Mouse (Mus musculus) liver, embryonic 12.5 days (tissue): ENCODE results near the gene Gjb2. TPM values are rescaled to one million over a fixed set of nuclear protein-coding genes. Genes with fewer than 3 reads are reported as not detected.

Source experiments
- ATAC-seq: fragments of 200-750 bp; cut with Nextera tagmentation; 2 replicates; pipeline ENCODE4 v1.8.0; 2017; ENCODE audit warnings: moderate number of reproducible peaks, mild to moderate bottlenecking, moderate library complexity
- H3K27ac ChIP-seq: fragments of 300-500 bp; sonication (generic); 2 replicates; pipeline ENCODE4 v1.5.1; 2016; ENCODE audit warnings: mild to moderate bottlenecking
- H3K27me3 ChIP-seq: fragments of 300-500 bp; sonication (generic); replicated peaks from 2 replicates; pipeline ENCODE4 v1.6.1; 2016; ENCODE audit warnings: mild to moderate bottlenecking, moderate library complexity
- H3K36me3 ChIP-seq: fragments of 300-500 bp; sonication (generic); 2 replicates; pipeline ENCODE4 v1.6.1; 2016; ENCODE audit warnings: mild to moderate bottlenecking, moderate library complexity
- H3K4me1 ChIP-seq: fragments of 300-500 bp; sonication (generic); 2 replicates; pipeline ENCODE4 v1.6.1; 2016
- H3K4me2 ChIP-seq: fragments of 300-500 bp; sonication (generic); 2 replicates; pipeline ENCODE4 v1.6.1; 2016; ENCODE audit warnings: mild to moderate bottlenecking, moderate library complexity
- H3K4me3 ChIP-seq: fragments of 300-500 bp; sonication (generic); 2 replicates; pipeline ENCODE4 v1.5.1; 2016; ENCODE audit warnings: mild to moderate bottlenecking, moderate library complexity
- H3K9ac ChIP-seq: fragments of 300-500 bp; sonication (generic); 2 replicates; pipeline ENCODE4 v1.6.1; 2016; ENCODE audit warnings: mild to moderate bottlenecking, moderate library complexity
- H3K9me3 ChIP-seq: fragments of 300-500 bp; sonication (generic); replicated peaks from 2 replicates; pipeline ENCODE4 v1.6.1; 2016; ENCODE audit warnings: mild to moderate bottlenecking, moderate library complexity
- WGBS: fragments of 180-500 bp; shearing (Covaris S2); methylation state at CpG from one replicate; pipeline ENCODE4 v1.1.7; 2016; ENCODE audit not compliant: insufficient replicate concordance; 5-methylcytosine and 5-hydroxymethylcytosine counted together
- polyA plus RNA-seq: library from polyadenylated mRNA; unstranded; fragments of >200 nt; fragmentation: Nextera tagmentation; extraction: Ambion mirVana; gene quantifications from 2 replicates; pipeline ENCODE4 v1.2.1, GENCODE M21; 2016

Gjb2 gene
- 2.0 and 3.5 TPM in 2 replicates for polyA plus RNA-seq

GRCm38 (mm10) chr14:57104106-57105023, at the start of gene Gjb2:
Gene Gjb2, minus strand, starts transcription at chr14:57104702.
- ATAC-seq, result peak; percentile 70
- WGBS, result under 1% methylated on average over 96 of the region's 101 CpGs
- peaks cover 19% of the 10 kb centered on the region; the same call in 1 of the 2 replicates for H3K4me1 ChIP-seq
- H3K9ac ChIP-seq, result peak within 1 kb of the TSS; percentile 15; the same call in 1 of the 2 replicates
- no peak within 1 kb of the TSS for H3K27ac ChIP-seq
- peak within 1 kb of the TSS; percentile 58 for H3K4me3 ChIP-seq
- H3K9me3 ChIP-seq, result no peaks in the 10 kb centered on the region
- H3K27me3 ChIP-seq, result peaks cover 76% of the 10 kb centered on the region
- peak within 1 kb of the TSS; percentile 75 for H3K4me2 ChIP-seq
- no peaks in the 10 kb centered on the region for H3K36me3 ChIP-seq

GRCm38 (mm10) chr14:57145741-57146140, 41.2 kb upstream of the Gjb2 start:
- no peak overlapping the region for H3K27ac ChIP-seq
- H3K9ac ChIP-seq, result no peak overlapping the region
- H3K4me2 ChIP-seq, result no peak overlapping the region
- no peaks in the 10 kb centered on the region for H3K4me1 ChIP-seq
- no peak overlapping the region for H3K4me3 ChIP-seq
- no peaks in the 10 kb centered on the region for H3K9me3 ChIP-seq
- H3K27me3 ChIP-seq, result peaks cover 3% of the 10 kb centered on the region; the same call in 1 of the 2 replicates
- ATAC-seq, result no peak
- H3K36me3 ChIP-seq, result no peaks in the 10 kb centered on the region
- 41% methylated on average over 4 of the region's 4 CpGs for WGBS

- WGBS, result 75% methylated on average over 8 of the region's 8 CpGs
- H3K4me1 ChIP-seq, result no peaks in the 10 kb centered on the region; the same call in 1 of the 2 replicates
- no peak overlapping the region for H3K9ac ChIP-seq
- no peak for ATAC-seq
- no peak overlapping the region for H3K27ac ChIP-seq
- no peak overlapping the region for H3K4me3 ChIP-seq
- H3K36me3 ChIP-seq, result no peaks in the 10 kb centered on the region
- H3K27me3 ChIP-seq, result peaks cover 73% of the 10 kb centered on the region
- no peak overlapping the region for H3K4me2 ChIP-seq
- no peaks in the 10 kb centered on the region for H3K9me3 ChIP-seq
Observed at GRCm38 (mm10) chr14:57135265-57135664, 30.8 kb upstream of the Gjb2 start.

GRCm38 (mm10) chr14:57133161-57133661, 28.7 kb upstream of the Gjb2 start, which contains the start of gene Gjb6:
Gene Gjb6, minus strand, starts transcription at chr14:57133611.
- Histone ChIP-seq H3K9me3 (no peaks in the 10 kb centered on the region), H3K4me2 (peak within 1 kb of the TSS; percentile 50), H3K27me3 (peaks cover 79% of the 10 kb centered on the region), H3K27ac (no peak within 1 kb of the TSS), H3K36me3 (no peaks in the 10 kb centered on the region), H3K4me1 (no peaks in the 10 kb centered on the region; the same call in 1 of the 2 replicates), H3K9ac (no peak within 1 kb of the TSS), H3K4me3 (peak within 1 kb of the TSS; percentile 13; the same call in 1 of the 2 replicates)
- ATAC-seq, result peak; percentile 5; the same call in 1 of the 2 replicates
- WGBS, result 6% methylated on average over 32 of the region's 33 CpGs

GRCm38 (mm10) chr14:57127383-57127782, 22.9 kb upstream of the Gjb2 start:
- WGBS, result 60% methylated on average over 4 of the region's 4 CpGs
- H3K4me1 ChIP-seq, result no peaks in the 10 kb centered on the region
- H3K36me3 ChIP-seq, result no peaks in the 10 kb centered on the region
- ATAC-seq, result no peak
- no peaks in the 10 kb centered on the region for H3K9me3 ChIP-seq
- no peak overlapping the region for H3K4me2 ChIP-seq
- H3K27me3 ChIP-seq, result peaks cover 25% of the 10 kb centered on the region
- no peak overlapping the region for H3K9ac ChIP-seq
- no peak overlapping the region for H3K27ac ChIP-seq
- H3K4me3 ChIP-seq, result no peak overlapping the region

GRCm38 (mm10) chr14:57122295-57122694, 17.8 kb upstream of the Gjb2 start:
- no peak for ATAC-seq
- Histone ChIP-seq H3K9me3 (no peaks in the 10 kb centered on the region), H3K36me3 (no peaks in the 10 kb centered on the region), H3K27me3 (peaks cover 10% of the 10 kb centered on the region; the same call in 1 of the 2 replicates), H3K4me3 (no peak overlapping the region), H3K4me2 (no peak overlapping the region), H3K27ac (no peak overlapping the region), H3K4me1 (no peaks in the 10 kb centered on the region), H3K9ac (no peak overlapping the region)
- 67% methylated on average over 7 of the region's 7 CpGs for WGBS

- no peak within 1 kb of the TSS for H3K4me2 ChIP-seq
- ATAC-seq, result no peak
- peaks cover 47% of the 10 kb centered on the region for H3K27me3 ChIP-seq
Observed at GRCm38 (mm10) chr14:57115823-57116544, 11.5 kb upstream of the Gjb2 start, which contains the start of gene Gm4491. Gene Gm4491, minus strand, starts transcription at chr14:57115883.

GRCm38 (mm10) chr14:57109194-57109593, 4.7 kb upstream of the Gjb2 start:
- H3K27ac ChIP-seq, result no peak overlapping the region
- no peak overlapping the region for H3K4me3 ChIP-seq
- no peaks in the 10 kb centered on the region for H3K36me3 ChIP-seq
- H3K4me1 ChIP-seq, result peaks cover 8% of the 10 kb centered on the region; the same call in 1 of the 2 replicates
- no peak for ATAC-seq
- peaks cover 79% of the 10 kb centered on the region for H3K27me3 ChIP-seq
- no peak overlapping the region for H3K9ac ChIP-seq
- H3K4me2 ChIP-seq, result no peak overlapping the region
- no peaks in the 10 kb centered on the region for H3K9me3 ChIP-seq
- 8% methylated on average over 4 of the region's 4 CpGs for WGBS

More at GRCm38 (mm10) chr14:57115823-57116544, 11.5 kb upstream of the Gjb2 start, which contains the start of gene Gm4491:
- Histone ChIP-seq H3K27ac (no peak within 1 kb of the TSS), H3K9me3 (no peaks in the 10 kb centered on the region), H3K4me1 (peaks cover 3% of the 10 kb centered on the region; the same call in 1 of the 2 replicates), H3K36me3 (no peaks in the 10 kb centered on the region), H3K4me3 (no peak within 1 kb of the TSS), H3K9ac (no peak within 1 kb of the TSS)
- WGBS, result 35% methylated on average over 13 of the region's 13 CpGs

GRCm38 (mm10) chr14:57107916-57108315, 3.4 kb upstream of the Gjb2 start:
- Histone ChIP-seq H3K27me3 (peaks cover 81% of the 10 kb centered on the region), H3K27ac (no peak overlapping the region), H3K4me2 (no peak overlapping the region), H3K4me3 (no peak overlapping the region), H3K4me1 (peaks cover 12% of the 10 kb centered on the region; the same call in 1 of the 2 replicates), H3K9me3 (no peaks in the 10 kb centered on the region), H3K36me3 (no peaks in the 10 kb centered on the region), H3K9ac (no peak overlapping the region)
- 48% methylated on average over 5 of the region's 5 CpGs for WGBS
- ATAC-seq, result no peak

GRCm38 (mm10) chr14:57107091-57107490, 2.6 kb upstream of the Gjb2 start:
- H3K4me3 ChIP-seq, result no peak overlapping the region
- ATAC-seq, result no peak
- peaks cover 12% of the 10 kb centered on the region; the same call in 1 of the 2 replicates for H3K4me1 ChIP-seq
- H3K4me2 ChIP-seq, result no peak overlapping the region
- H3K27ac ChIP-seq, result no peak overlapping the region
- no peaks in the 10 kb centered on the region for H3K36me3 ChIP-seq
- H3K9me3 ChIP-seq, result no peaks in the 10 kb centered on the region
- H3K9ac ChIP-seq, result no peak overlapping the region
- peaks cover 88% of the 10 kb centered on the region for H3K27me3 ChIP-seq
- 56% methylated on average over 8 of the region's 8 CpGs for WGBS

- no peak overlapping the region for H3K4me3 ChIP-seq
- 46% methylated on average over 11 of the region's 11 CpGs for WGBS
- H3K36me3 ChIP-seq, result no peaks in the 10 kb centered on the region
- H3K27ac ChIP-seq, result no peak overlapping the region
- H3K4me1 ChIP-seq, result peaks cover 12% of the 10 kb centered on the region; the same call in 1 of the 2 replicates
- peaks cover 86% of the 10 kb centered on the region for H3K27me3 ChIP-seq
- H3K9me3 ChIP-seq, result no peaks in the 10 kb centered on the region
- no peak for ATAC-seq
- H3K4me2 ChIP-seq, result no peak overlapping the region
- H3K9ac ChIP-seq, result no peak overlapping the region
Observed at GRCm38 (mm10) chr14:57105721-57106120, 1.2 kb upstream of the Gjb2 start.
